Mouse (Mus musculus): Measurements from ENCODE around the gene Dnase1.
"Not testable (repeated sequence)": the region's sequence is repeated elsewhere in the genome, so short reads cannot be mapped to it uniquely, and the experiment has no call there.

Gene Dnase1

GRCm38 (mm10) chr16:4036807-4037206 is at the start of gene Dnase1:
Gene Dnase1, plus strand, starts transcription at chr16:4036942.
- no peak for DNase-seq (ENCODE audit: low read depth, low spot score)

GRCm38 (mm10) chr16:3988410-3988809 is 48.3 kb upstream of the Dnase1 start:
- DNase-seq (ENCODE audit: low read depth, low spot score): no peak

GRCm38 (mm10) chr16:4003489-4004398 is 33.0 kb upstream of the Dnase1 start, which contains the start of gene Slx4:
Gene Slx4, minus strand, starts transcription at chr16:4003770.
- DNase-seq (ENCODE audit: low read depth, low spot score): peak; percentile 99

GRCm38 (mm10) chr16:4012882-4013570 is 23.7 kb upstream of the Dnase1 start:
- no peak for DNase-seq (ENCODE audit: low read depth, low spot score)

- no peak for DNase-seq (ENCODE audit: low read depth, low spot score)
Measured at GRCm38 (mm10) chr16:4014040-4014668, 22.6 kb upstream of the Dnase1 start.

GRCm38 (mm10) chr16:4016786-4017185 is 20.0 kb upstream of the Dnase1 start:
- DNase-seq (ENCODE audit: low read depth, low spot score): not testable (repeated sequence)

GRCm38 (mm10) chr16:4017466-4017865 is 19.3 kb upstream of the Dnase1 start:
- DNase-seq (ENCODE audit: low read depth, low spot score): not testable (repeated sequence)

- DNase-seq (ENCODE audit: low read depth, low spot score): no peak
Measured at GRCm38 (mm10) chr16:4021241-4021640, 15.5 kb upstream of the Dnase1 start.

- no peak for DNase-seq (ENCODE audit: low read depth, low spot score)
Measured at GRCm38 (mm10) chr16:4022719-4023118, 14.0 kb upstream of the Dnase1 start.

- no peak for DNase-seq (ENCODE audit: low read depth, low spot score)
Measured at GRCm38 (mm10) chr16:4026672-4027071, 10.1 kb upstream of the Dnase1 start.

GRCm38 (mm10) chr16:4027211-4027610 is 9.5 kb upstream of the Dnase1 start:
- DNase-seq (ENCODE audit: low read depth, low spot score): no peak

- no peak for DNase-seq (ENCODE audit: low read depth, low spot score)
Measured at GRCm38 (mm10) chr16:4029371-4029841, 7.3 kb upstream of the Dnase1 start.

GRCm38 (mm10) chr16:4030501-4030900 is 6.2 kb upstream of the Dnase1 start:
- no peak for DNase-seq (ENCODE audit: low read depth, low spot score)

- no peak for DNase-seq (ENCODE audit: low read depth, low spot score)
Measured at GRCm38 (mm10) chr16:4031441-4032274, 5.1 kb upstream of the Dnase1 start.

- no peak for DNase-seq (ENCODE audit: low read depth, low spot score)
Measured at GRCm38 (mm10) chr16:4032341-4032748, 4.4 kb upstream of the Dnase1 start.

GRCm38 (mm10) chr16:4033971-4034370 is 2.8 kb upstream of the Dnase1 start:
- no peak for DNase-seq (ENCODE audit: low read depth, low spot score)

- DNase-seq (ENCODE audit: low read depth, low spot score): no peak
Measured at GRCm38 (mm10) chr16:4034476-4034875, 2.3 kb upstream of the Dnase1 start.

- no peak for DNase-seq (ENCODE audit: low read depth, low spot score)
Measured at GRCm38 (mm10) chr16:4035575-4035974, 1.2 kb upstream of the Dnase1 start.

- no peak for DNase-seq (ENCODE audit: low read depth, low spot score)
Measured at GRCm38 (mm10) chr16:4037690-4038089, 948 bp downstream of the Dnase1 start.

- no peak for DNase-seq (ENCODE audit: low read depth, low spot score)
Measured at GRCm38 (mm10) chr16:4040206-4040605, 3.5 kb downstream of the Dnase1 start.

GRCm38 (mm10) chr16:4041646-4042045 is 4.9 kb downstream of the Dnase1 start:
- DNase-seq (ENCODE audit: low read depth, low spot score): no peak
